Mouse (Mus musculus) kidney, postnatal 25 days (tissue): ENCODE measurements at regions not wholly inside any gene's neighbourhood (a gene's known extent, or its start where the extent isn't known, plus 50 kb on each side); places are given as distances from the start of the nearest gene placed in this dataset.

ENCODE experiments used
- DNase-seq, 2 experiments: peaks; one replicate each; pipeline ENCODE4 v3.0.0; 2021; ENCODE audit warnings: mixed read lengths in 2 of 2

- no peak for DNase-seq
Measured at GRCm38 (mm10) chr1:183756716-183757115, 256.4 kb upstream of the Dusp10 start.

DNA sequence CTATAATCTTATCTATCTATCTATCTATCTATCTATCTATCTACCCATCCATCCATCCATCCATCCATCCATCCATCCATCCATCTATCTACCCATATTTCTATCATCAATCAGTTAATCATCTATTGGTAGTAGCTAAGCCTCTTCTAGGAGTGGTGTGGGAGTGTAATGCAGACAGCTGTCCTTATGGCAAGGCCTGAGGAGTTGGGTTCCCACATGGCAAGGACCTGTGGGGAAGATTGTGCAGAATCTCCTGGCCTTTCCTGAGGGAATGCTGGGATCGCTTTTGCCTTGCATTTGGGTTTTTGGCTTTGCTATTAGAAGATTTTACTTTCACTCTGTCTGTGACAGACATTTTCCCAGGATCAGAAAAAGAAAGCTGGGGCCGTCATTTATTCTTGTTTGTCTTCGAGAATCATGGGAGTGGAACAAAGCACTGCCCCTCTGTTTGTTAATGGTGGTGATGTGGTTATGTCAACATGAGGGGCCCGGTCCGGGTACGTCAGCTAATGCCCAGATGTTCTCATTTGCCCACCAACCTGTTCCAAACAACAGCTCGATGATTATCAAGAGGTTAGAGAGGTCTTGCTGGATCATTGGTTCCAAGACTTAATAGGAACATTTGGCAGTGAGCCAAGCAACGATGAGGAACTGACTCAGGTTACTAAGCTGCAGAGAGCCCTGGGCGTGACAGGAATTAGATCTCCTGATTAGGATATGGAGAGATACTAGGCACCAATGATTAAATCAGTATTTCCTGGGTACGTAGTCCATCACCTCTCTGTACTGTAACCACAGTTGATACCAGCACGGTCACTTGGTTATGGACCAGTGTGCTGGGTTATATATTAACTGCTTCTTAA is 249.0 kb upstream of the Dusp10 start:
- peak; percentile 60 to 74 for DNase-seq

DNA sequence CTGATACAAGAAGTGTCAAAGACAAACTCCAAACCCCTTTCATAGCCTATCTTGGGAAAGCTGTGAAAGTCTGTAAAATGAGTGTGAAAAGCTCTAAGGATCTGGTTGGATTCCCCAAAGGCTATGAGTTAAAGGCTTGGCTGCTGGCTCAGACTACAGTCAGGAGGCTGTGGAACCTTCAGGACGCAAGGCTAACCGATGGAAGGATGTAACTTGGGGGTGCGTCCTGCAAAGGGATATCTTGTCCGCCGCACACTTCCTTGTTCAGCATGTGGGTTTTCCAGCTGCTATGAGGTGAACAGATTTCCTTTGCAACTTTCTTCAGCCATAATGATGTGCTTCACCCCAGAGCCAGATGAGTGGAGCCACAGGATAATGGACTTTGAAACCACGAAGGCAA is 240.3 kb upstream of the Dusp10 start:
- no peak for DNase-seq

GRCm38 (mm10) chr1:183780180-183780579 is 232.9 kb upstream of the Dusp10 start:
- no peak for DNase-seq

DNA sequence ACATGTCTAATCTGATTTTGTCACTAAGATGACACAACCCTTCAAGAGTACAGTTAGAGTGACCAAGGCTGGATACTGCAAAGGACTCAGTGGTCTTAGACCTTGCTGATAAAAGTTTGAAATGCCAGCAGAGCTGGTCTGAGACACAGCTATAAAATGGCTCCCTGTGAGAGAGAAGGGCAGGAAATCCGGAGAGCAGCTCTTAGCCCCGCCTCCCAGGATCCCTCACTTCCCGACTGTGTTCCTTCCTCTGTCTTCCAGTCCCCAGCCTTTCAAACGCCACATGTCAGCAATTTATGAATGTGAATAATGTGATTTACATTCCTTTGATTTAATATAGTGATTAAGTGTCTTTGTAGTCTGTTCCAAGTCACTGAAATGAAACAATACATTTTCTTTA is 232.3 kb upstream of the Dusp10 start:
- no peak for DNase-seq

GRCm38 (mm10) chr1:183783440-183784130 is 229.5 kb upstream of the Dusp10 start:
- no peak for DNase-seq

DNA sequence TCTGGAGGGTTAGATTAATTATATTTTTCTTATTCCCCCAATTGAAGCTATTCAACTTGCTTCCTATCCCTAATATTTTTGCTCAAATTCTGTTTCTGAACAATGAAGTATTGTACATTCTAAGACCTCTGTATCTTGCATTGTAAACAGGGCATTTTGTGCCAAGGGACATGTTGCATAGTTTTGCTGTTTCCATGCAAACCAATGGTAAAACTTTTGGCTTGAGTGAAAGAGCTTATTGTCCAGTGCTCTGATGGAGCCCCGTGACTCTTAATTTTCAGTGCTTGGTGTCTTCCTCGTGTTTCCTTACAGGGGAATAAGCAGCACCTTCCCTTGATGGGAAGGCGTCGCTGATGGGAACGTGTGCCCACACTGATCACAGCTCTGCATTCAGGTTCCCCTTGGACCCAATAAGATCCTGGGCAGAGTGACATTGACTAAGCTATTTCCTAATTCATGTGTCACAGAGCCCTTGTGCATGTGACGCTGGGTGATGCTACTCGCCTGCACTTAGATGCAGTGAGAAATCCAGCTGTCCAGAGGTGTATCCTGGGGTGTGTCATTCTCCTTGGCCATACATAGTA is 220.8 kb upstream of the Dusp10 start:
- DNase-seq, result no peak

- DNase-seq, result no peak
Measured at GRCm38 (mm10) chr1:183793324-183793723, 219.8 kb upstream of the Dusp10 start.

DNA sequence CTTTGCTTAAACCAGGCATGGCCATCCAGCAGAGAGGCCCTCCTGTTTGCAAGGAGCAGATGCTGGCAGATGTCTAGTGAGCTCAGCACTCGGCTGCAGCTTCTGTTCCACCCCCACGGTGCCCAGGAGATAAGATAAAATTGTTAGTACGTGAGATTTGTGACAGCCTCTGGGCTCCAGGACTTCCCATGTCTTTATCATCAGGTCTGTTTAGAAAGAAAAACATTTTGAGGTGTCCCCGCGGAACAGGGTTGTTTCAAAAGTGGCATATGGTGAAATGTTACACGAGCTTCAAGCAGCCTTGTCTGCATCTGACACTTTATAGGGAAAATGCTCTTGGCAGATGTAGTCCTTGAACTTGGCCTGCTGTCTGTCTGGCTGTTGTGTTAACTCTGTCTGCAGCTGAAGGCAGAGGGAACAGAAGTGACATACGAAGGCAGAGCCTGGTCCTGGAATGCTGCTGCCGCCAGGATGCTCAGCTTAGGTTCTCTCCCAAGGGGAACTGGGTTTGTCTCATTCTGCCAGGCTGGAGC is 219.1 kb upstream of the Dusp10 start:
- no peak for DNase-seq

DNA sequence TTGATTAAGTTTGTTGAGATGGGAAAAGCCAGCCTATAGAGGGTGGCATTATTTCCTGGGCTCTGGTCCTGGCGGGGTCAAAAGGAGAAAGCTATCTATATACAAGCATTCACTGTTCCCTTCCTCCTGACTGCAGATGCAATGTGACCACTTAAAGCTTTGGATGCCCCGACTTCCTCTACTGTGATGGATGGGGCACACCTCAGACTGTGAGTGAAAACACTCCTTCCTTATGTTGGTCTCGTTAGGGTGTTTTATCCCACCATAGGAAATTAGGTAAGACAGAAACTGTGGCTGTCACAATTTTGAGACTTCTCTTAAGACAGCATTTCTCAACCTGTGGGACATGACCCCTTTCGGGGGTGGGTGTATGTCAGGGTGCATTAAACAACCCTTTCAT is 210.8 kb upstream of the Dusp10 start:
- DNase-seq, result no peak

GRCm38 (mm10) chr1:183803357-183803756 is 209.7 kb upstream of the Dusp10 start:
- DNase-seq, result no peak

- no peak for DNase-seq
Measured at GRCm38 (mm10) chr1:183803826-183804225, 209.3 kb upstream of the Dusp10 start.

DNA sequence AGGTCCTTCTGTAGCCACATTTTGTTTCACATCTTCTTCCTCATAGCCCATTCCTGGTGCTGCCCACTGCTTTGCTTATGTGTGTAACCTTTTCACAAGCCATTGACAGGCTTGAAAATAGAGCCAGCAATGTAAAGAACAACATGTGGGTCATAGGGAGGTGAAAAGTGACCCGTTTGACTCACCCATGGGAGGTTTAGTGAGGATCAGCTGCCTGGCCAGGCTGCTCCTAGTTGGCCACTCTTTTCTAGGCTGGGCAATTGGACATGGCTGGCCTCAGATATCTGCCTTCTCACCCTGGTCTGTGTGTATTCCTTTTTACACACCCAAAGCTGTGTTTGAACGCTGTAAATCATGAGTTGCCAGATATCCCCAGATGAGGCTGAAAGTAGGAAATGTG is 208.8 kb upstream of the Dusp10 start:
- DNase-seq, result no peak

DNA sequence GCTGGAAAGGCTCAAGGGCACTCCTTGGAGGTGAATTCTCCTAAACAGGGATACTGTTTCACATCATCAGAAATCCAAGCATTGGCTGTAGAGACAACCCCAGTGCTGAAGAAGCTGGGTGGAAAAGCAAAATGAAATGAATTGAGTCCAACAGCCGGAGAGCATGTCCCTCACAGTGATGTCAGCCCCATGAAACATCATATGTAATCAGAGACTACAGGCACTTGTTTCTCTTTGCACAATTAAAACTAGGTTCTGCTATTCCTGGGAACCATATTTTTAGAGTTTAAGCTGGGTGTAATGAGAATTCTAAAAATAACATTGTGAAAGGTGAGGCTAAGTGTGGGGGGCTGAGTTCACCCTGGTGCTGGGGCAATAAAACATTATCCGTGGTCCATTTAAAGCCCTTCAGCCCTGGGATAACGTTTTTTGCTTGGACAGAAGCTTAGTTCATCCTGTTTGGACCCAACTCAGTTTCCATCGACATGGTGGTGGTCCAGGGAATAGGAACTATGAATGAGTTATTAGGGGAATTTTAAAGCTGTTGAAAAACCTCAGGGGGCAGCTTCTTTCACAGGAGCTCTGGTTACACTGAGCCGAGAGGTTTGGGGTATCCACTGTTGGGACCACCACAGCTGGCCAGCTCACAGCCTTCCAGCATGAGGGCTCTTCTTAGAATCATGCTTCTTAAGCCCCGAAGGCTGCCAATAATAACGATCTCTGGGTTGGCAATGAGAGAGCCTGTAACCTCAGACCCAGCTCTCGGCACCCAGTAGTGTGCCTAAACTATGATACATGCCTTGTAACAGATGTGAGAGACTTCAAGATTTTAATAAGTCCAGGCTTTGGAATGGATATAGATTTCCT is 206.0 kb upstream of the Dusp10 start:
- no peak for DNase-seq

DNA sequence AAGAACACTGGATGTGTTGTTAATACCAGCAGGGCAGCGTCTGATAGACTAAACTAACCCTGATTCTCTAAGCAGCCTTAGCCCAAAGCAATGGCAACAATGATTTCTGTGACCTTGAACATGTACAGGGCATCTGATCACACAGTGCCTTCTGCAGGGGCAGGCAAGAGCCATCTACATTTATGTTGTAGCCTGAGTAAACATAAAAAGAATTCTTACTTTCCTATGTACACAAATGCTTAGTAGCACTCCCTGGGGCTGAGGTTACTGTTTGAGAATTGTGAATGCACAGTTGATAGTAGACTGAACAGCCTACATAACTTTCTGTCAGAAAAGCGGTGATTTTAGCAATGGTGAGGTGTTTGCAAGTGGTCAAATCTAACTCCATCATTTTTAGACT is 204.9 kb upstream of the Dusp10 start:
- DNase-seq, result no peak

- DNase-seq, result no peak
Measured at GRCm38 (mm10) chr1:183820555-183820954, 192.5 kb upstream of the Dusp10 start.

GRCm38 (mm10) chr1:183826300-183826699 is 186.8 kb upstream of the Dusp10 start:
- DNase-seq, result no peak

GRCm38 (mm10) chr1:183845135-183845534 is 168.0 kb upstream of the Dusp10 start:
- DNase-seq, result no peak

GRCm38 (mm10) chr1:183853956-183854613 is 159.0 kb upstream of the Dusp10 start:
- DNase-seq, result no peak

GRCm38 (mm10) chr1:183865111-183865510 is 148.0 kb upstream of the Dusp10 start:
- DNase-seq, result no peak

GRCm38 (mm10) chr1:183865586-183865985 is 147.5 kb upstream of the Dusp10 start:
- no peak for DNase-seq

GRCm38 (mm10) chr1:183868965-183869364 is 144.1 kb upstream of the Dusp10 start:
- no peak for DNase-seq
